Mouse (Mus musculus) lung, adult 2 months (tissue): ENCODE data around the gene Cnpy1.

ENCODE experiments used
- CTCF ChIP-seq: fragments of 200-500 bp; IDR thresholded peaks from 2 replicates; pipeline ENCODE4 v1.5.1; 2011; ENCODE audit warnings: mild to moderate bottlenecking, low read length, control low read depth; ENCODE audit not compliant: insufficient read depth
- POLR2A ChIP-seq: fragments of 200-500 bp; IDR thresholded peaks from 2 replicates; pipeline ENCODE4 v1.6.1; 2011; ENCODE audit warnings: low read depth, mild to moderate bottlenecking, control low read depth, low read length, borderline replicate concordance; ENCODE audit errors: extremely low read depth

- no peak for TF ChIP-seq POLR2A
- no peak for TF ChIP-seq CTCF
Measured at GRCm38 (mm10) chr5:28259939-28260338, 14.3 kb upstream of the Cnpy1 start.
